Mouse (Mus musculus) stomach, embryonic 14.5 days (tissue): Measurements from ENCODE around the gene Dlgap4. TPM values are rescaled to one million over a fixed set of nuclear protein-coding genes. Genes with fewer than 3 reads are reported as not detected.

ENCODE experiments used
- ATAC-seq: fragments of 200-750 bp; cut with Nextera tagmentation; 2 replicates; pipeline ENCODE4 v1.8.0; 2017; ENCODE audit warnings: low read depth, moderate TSS enrichment; ENCODE audit not compliant: insufficient number of reproducible peaks, insufficient read depth, low FRiP score
- H3K27ac ChIP-seq: fragments of 300-500 bp; sonication (generic); 2 replicates; pipeline ENCODE4 v1.5.1; 2014; ENCODE audit warnings: mild to moderate bottlenecking, low read length, moderate library complexity, mixed read lengths
- H3K27me3 ChIP-seq: fragments of 300-500 bp; sonication (generic); 2 replicates; pipeline ENCODE4 v1.6.1; 2014; ENCODE audit warnings: low read length, control low read depth, mixed read lengths; ENCODE audit not compliant: control insufficient read depth, insufficient read depth
- H3K36me3 ChIP-seq: fragments of 300-500 bp; sonication (generic); 2 replicates; pipeline ENCODE4 v1.6.1; 2014; ENCODE audit warnings: mild to moderate bottlenecking, control low read depth, low read length, moderate library complexity, mixed read lengths; ENCODE audit not compliant: control insufficient read depth, insufficient read depth
- H3K4me1 ChIP-seq: fragments of 300-500 bp; sonication (generic); 2 replicates; pipeline ENCODE4 v1.6.1; 2014; ENCODE audit warnings: low read length, control low read depth, mixed read lengths; ENCODE audit not compliant: control insufficient read depth, insufficient read depth
- H3K4me2 ChIP-seq: fragments of 300-500 bp; sonication (generic); replicated peaks from 2 replicates; pipeline ENCODE4 v1.6.1; 2014; ENCODE audit warnings: low read depth, low read length, control low read depth
- H3K4me3 ChIP-seq: fragments of 300-500 bp; sonication (generic); 2 replicates; pipeline ENCODE4 v1.5.1; 2014; ENCODE audit warnings: low read depth, low read length, control low read depth
- H3K9ac ChIP-seq: fragments of 300-500 bp; sonication (generic); replicated peaks from 2 replicates; pipeline ENCODE4 v1.6.1; 2014; ENCODE audit warnings: low read depth, mild to moderate bottlenecking, control low read depth, low read length, moderate library complexity, mixed read lengths
- H3K9me3 ChIP-seq: fragments of 300-500 bp; sonication (generic); 2 replicates; pipeline ENCODE4 v1.6.1; 2016; ENCODE audit warnings: low read depth, low read length, control low read depth; ENCODE audit not compliant: control insufficient read depth
- WGBS: fragments of 180-500 bp; shearing (Covaris S2); extraction: QIAGEN DNeasy Blood & Tissue Kit; methylation state at CpG from one replicate; pipeline ENCODE4 v1.1.7; 2014; 5-methylcytosine and 5-hydroxymethylcytosine counted together
- polyA plus RNA-seq: library from polyadenylated mRNA; unstranded; fragments of >200 nt; fragmentation: Nextera tagmentation; extraction: Ambion mirVana; gene quantifications from 2 replicates; pipeline ENCODE4 v1.2.1, GENCODE M21; 2014

The Dlgap4 gene
- polyA plus RNA-seq, 1 experiment from 2014 or later, result 88.5 TPM

DNA sequence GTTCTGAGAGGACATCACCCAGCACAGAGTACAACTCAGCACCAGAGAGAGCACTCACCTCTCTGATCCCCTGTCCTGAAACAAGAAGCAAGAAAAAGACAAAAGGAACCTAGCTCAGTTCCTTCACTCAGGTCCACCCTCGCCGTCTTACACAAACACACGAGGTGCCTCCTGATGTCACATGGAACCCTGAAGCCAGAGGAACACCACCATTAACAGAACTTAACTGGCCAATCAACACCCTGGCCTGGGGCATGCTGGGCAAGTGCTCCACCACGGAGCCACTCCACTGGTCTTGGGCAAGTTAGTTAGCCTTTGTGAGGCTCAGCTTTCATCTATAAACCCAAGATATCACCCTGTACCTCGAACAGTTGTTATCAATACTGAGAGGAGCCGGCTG, 193.4 kb downstream of the Dlgap4 start:
- Histone ChIP-seq H3K9me3 (no peaks in the 10 kb centered on the region), H3K27ac (no peak overlapping the region), H3K27me3 (no peaks in the 10 kb centered on the region), H3K36me3 (no peaks in the 10 kb centered on the region), H3K4me3 (no peak overlapping the region), H3K4me2 (no peak overlapping the region), H3K4me1 (no peaks in the 10 kb centered on the region), H3K9ac (no peak overlapping the region)
- WGBS, result 65% methylated on average over 6 of the region's 6 CpGs
- ATAC-seq, result no peak

GRCm38 (mm10) chr2:156809579-156809978, 196.1 kb downstream of the Dlgap4 start:
- H3K27ac ChIP-seq, result no peak overlapping the region
- peaks cover 4% of the 10 kb centered on the region; the same call in 1 of the 2 replicates for H3K4me1 ChIP-seq
- H3K9ac ChIP-seq, result no peak overlapping the region
- no peak overlapping the region for H3K4me3 ChIP-seq
- WGBS, result 45% methylated on average over 2 of the region's 2 CpGs
- H3K9me3 ChIP-seq, result no peaks in the 10 kb centered on the region
- H3K36me3 ChIP-seq, result no peaks in the 10 kb centered on the region
- no peak overlapping the region for H3K4me2 ChIP-seq
- H3K27me3 ChIP-seq, result no peaks in the 10 kb centered on the region
- ATAC-seq, result no peak

DNA sequence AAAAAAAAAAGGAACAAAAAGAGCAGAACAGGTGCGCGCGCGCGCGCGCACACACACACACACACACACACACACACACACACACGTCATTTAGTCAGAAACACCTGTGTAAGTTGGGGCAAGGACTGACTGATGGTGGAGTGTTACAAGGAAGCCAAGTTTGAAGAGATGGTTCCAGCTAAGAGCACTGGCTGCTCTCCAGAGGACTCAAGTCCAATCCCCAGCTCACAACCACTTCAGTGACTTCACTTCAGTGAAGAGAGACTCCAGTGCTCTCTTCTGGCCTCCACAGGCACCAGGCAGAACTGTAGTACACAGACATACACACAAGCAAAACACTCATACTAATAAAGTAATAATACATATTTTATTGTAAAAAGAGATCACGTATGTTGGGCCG, 197.2 kb downstream of the Dlgap4 start:
- Histone ChIP-seq H3K4me2 (no peak overlapping the region), H3K4me3 (no peak overlapping the region), H3K27me3 (no peaks in the 10 kb centered on the region), H3K9me3 (no peaks in the 10 kb centered on the region), H3K9ac (no peak overlapping the region), H3K36me3 (no peaks in the 10 kb centered on the region), H3K4me1 (peaks cover 14% of the 10 kb centered on the region; the same call in 1 of the 2 replicates), H3K27ac (no peak overlapping the region)
- ATAC-seq, result no peak
- WGBS, result 92% methylated on average over 10 of the region's 10 CpGs

DNA sequence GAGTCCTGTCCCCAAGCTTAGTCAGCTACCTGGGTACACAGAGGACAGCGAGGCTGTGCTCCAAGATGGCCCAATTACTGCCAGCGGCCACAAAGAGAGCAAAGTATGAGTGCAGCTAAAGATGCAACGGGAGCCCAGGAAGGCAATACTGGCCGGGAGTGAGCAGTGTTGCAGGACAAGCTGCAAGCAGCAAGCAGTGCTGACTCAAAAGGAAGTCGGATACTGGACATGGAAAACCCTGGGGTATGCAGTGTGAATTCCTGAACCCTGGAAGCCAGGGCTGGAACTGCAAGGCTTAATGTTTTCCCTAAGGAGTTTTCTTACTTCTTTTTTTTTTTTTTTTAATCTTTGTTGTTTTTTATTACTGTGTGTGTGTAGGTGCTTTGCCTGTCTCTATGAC, 198.1 kb downstream of the Dlgap4 start:
- H3K9me3 ChIP-seq, result no peaks in the 10 kb centered on the region
- no peaks in the 10 kb centered on the region for H3K27me3 ChIP-seq
- H3K4me1 ChIP-seq, result peaks cover 14% of the 10 kb centered on the region; the same call in 1 of the 2 replicates
- no peak overlapping the region for H3K27ac ChIP-seq
- no peak for ATAC-seq
- no peaks in the 10 kb centered on the region for H3K36me3 ChIP-seq
- no peak overlapping the region for H3K9ac ChIP-seq
- H3K4me2 ChIP-seq, result no peak overlapping the region
- no peak overlapping the region for H3K4me3 ChIP-seq
- WGBS, result 73% methylated on average over 5 of the region's 5 CpGs

Other genes starting within 250 kb of the Dlgap4 start
- gene Epb41l1, start 192.8 kb upstream of the Dlgap4 start, polyA plus RNA-seq, result 5.2 and 6.2 TPM in 2 replicates
- 38.6 and 42.2 TPM in 2 replicates for gene Aar2, start 66.1 kb upstream of the Dlgap4 start, polyA plus RNA-seq
- 1,732 and 1,736 TPM in 2 replicates for gene Myl9, start 161.7 kb downstream of the Dlgap4 start, polyA plus RNA-seq
- gene Tgif2, start 226.3 kb downstream of the Dlgap4 start, polyA plus RNA-seq, result 67.1 and 73.7 TPM in 2 replicates
- 8.0 and 9.1 TPM in 2 replicates for gene 4930518I15Rik, start 244.2 kb downstream of the Dlgap4 start, polyA plus RNA-seq
- gene Rab5if, start 249.4 kb downstream of the Dlgap4 start, polyA plus RNA-seq, result 189 and 202 TPM in 2 replicates